Comparison of ENCODE assay signal across 8 mouse cellular contexts in the genomic region with DNA sequence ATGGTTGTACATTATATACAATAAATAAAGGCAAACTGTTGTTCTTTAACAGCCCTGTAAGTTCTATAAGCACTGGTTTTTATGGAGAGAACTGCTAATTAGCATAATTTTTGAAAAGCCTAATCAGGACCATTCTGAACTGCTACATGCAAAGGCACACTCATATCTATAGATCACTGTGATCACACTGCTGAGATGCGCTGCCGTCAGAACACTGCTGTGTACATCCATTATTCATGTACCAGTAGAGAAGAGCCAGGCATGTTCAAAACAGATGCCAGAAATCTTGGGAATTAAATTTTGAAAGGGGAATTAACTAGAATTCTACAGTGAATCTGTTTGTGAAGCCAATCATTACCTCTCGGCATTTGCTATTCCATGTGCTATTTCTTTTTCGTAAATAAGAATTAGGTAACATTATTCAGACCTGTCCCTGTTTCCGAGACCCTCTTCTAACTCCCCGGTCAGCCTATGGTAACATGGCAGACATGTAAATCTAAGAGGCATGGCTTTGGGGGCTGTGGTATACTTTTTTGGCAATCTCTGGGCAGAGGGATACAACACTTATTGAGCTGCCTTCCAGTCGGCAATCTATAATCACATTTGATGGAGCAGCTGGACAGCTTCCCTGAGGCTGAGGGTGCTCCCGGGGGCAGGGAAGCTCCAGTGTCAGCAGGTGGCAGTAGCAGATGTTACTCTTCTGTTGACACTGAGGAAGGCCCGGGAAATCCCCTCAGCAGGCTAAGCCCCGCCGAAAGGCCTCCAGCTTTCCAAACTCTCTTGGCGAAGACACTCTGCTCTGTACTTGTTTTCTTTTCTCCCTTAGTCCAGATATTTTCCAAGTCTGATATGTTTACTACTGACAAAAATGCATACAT. TPM values are rescaled to one million over a fixed set of nuclear protein-coding genes. Genes with fewer than 3 reads are reported as not detected.
DNase-seq lines count a peak whose midpoint lies in the region; ATAC-seq and TF ChIP-seq lines count a peak whose summit lies in the region.

No protein-coding gene starts in this region.

- H3K27ac ChIP-seq in forebrain, embryonic 12.5 days, result 0 out of 2 replicates have a peak overlapping the region, but pooled peaks have one; percentile 0
- no peak overlapping the region for H3K27ac ChIP-seq in forebrain, embryonic 10.5 days
- H3K27ac ChIP-seq in lung, embryonic 14.5 days (ENCODE audit: low read depth), result no peak overlapping the region

- 57% methylated on average over 12 of the region's 12 CpGs for WGBS in forebrain, embryonic 12.5 days
- 63% methylated on average over 12 of the region's 12 CpGs for WGBS in forebrain, embryonic 10.5 days
- 36% methylated on average over 12 of the region's 12 CpGs for WGBS in lung, embryonic 14.5 days

- no peak; the same call in 1 of the 2 replicates for ATAC-seq in forebrain, embryonic 12.5 days (ENCODE audit: low FRiP score)
- peak; percentile 76; the same call in 1 of the 2 replicates for ATAC-seq in lung, embryonic 14.5 days (ENCODE audit: insufficient read depth)

- no peaks in the 10 kb centered on the region for H3K4me1 ChIP-seq in forebrain, embryonic 12.5 days
- no peaks in the 10 kb centered on the region for H3K4me1 ChIP-seq in forebrain, embryonic 10.5 days
- no peaks in the 10 kb centered on the region for H3K4me1 ChIP-seq in lung, embryonic 14.5 days (ENCODE audit: insufficient read depth)

- no peak overlapping the region for H3K4me2 ChIP-seq in forebrain, embryonic 12.5 days
- no peak overlapping the region for H3K4me2 ChIP-seq in lung, embryonic 14.5 days

- no peak overlapping the region for H3K4me3 ChIP-seq in forebrain, embryonic 12.5 days (replicated peaks)
- H3K4me3 ChIP-seq in forebrain, embryonic 10.5 days, result no peak overlapping the region
- no peak overlapping the region for H3K4me3 ChIP-seq in lung, embryonic 14.5 days (ENCODE audit: low read depth, low read length)

- no peak for DNase-seq in forebrain, embryonic 10.5 days (ENCODE audit: extremely low spot score, low spot score)
- peak; percentile 76 for DNase-seq in lung, embryonic 14.5 days
- no peak for DNase-seq in lung, postnatal 36 days
- peak; percentile 23 for DNase-seq in lung, postnatal 14 days
- DNase-seq in yolk sac, embryonic 10.5 days (ENCODE audit: low spot score), result no peak
- no peak for DNase-seq in cerebellum, adult 9-10 months
- DNase-seq in left cerebral cortex, postnatal 25 days (ENCODE audit: low spot score in 2 of 2), result no peak

- intact Hi-C loops in left cerebral cortex, postnatal 25 days (cut with DNase I), result no loop called here

- no peak for TF ChIP-seq CTCF in lung, embryonic 14.5 days (IDR thresholded peaks at IDR 0.05; ENCODE audit: low read depth)

- no peaks in the 10 kb centered on the region for H3K36me3 ChIP-seq in forebrain, embryonic 12.5 days (replicated peaks)
- no peaks in the 10 kb centered on the region for H3K36me3 ChIP-seq in forebrain, embryonic 10.5 days (replicated peaks)
- H3K36me3 ChIP-seq in lung, embryonic 14.5 days (ENCODE audit: insufficient read depth), result no peaks in the 10 kb centered on the region

- H3K9me3 ChIP-seq in forebrain, embryonic 12.5 days, result no peaks in the 10 kb centered on the region
- no peaks in the 10 kb centered on the region for H3K9me3 ChIP-seq in forebrain, embryonic 10.5 days
- no peaks in the 10 kb centered on the region for H3K9me3 ChIP-seq in lung, embryonic 14.5 days (ENCODE audit: low read depth, low read length)

- no peaks in the 10 kb centered on the region for H3K27me3 ChIP-seq in forebrain, embryonic 12.5 days
- no peaks in the 10 kb centered on the region for H3K27me3 ChIP-seq in forebrain, embryonic 10.5 days (ENCODE audit: poor library complexity, severe bottlenecking)
- no peaks in the 10 kb centered on the region for H3K27me3 ChIP-seq in lung, embryonic 14.5 days (ENCODE audit: insufficient read depth, low read length)

- no peak overlapping the region for H3K9ac ChIP-seq in forebrain, embryonic 12.5 days
- no peak overlapping the region for H3K9ac ChIP-seq in lung, embryonic 14.5 days

RNA-seq across cellular contexts. Expression of a gene that starts 25.2 kb away (rescaled TPM):
- 2.4 and 2.7 TPM in 2 replicates for polyA plus RNA-seq in forebrain, embryonic 12.5 days (2016; fragmentation: Nextera tagmentation; extraction: Ambion mirVana)
- polyA plus RNA-seq in forebrain, embryonic 10.5 days (2016; fragmentation: Nextera tagmentation; extraction: Ambion mirVana), result 3.6 and 4.1 TPM in 2 replicates
- polyA plus RNA-seq in lung, embryonic 14.5 days (2014; fragmentation: Nextera tagmentation; extraction: Ambion mirVana), result 11.5 and 11.8 TPM in 2 replicates
- total RNA-seq in left cerebral cortex, postnatal 25 days (2021), result 1 to 10 TPM; 3.9 to 4.1 TPM

Comparison
In these comparisons a context has a peak if more than half of its experiments do, and no peak if none do; other contexts are left out.
1. DNase-seq: peak in lung, embryonic 14.5 days (single experiment) and lung, postnatal 14 days (single experiment); none in forebrain, embryonic 10.5 days (single experiment), lung, postnatal 36 days (single experiment), yolk sac, embryonic 10.5 days (single experiment), cerebellum, adult 9-10 months (single experiment) and left cerebral cortex, postnatal 25 days (0 of 2).